Mouse (Mus musculus) heart, postnatal 10 days (tissue): ENCODE measurements around the gene Man2b1. TPM values are rescaled to one million over a fixed set of nuclear protein-coding genes. Genes with fewer than 3 reads are reported as not detected.

Experiments
- DNase-seq, 2 experiments: peaks; one replicate each; pipeline ENCODE4 v3.0.0; 2021
- intact Hi-C: fragments of 180-260 bp; cut with DNase I; formaldehyde crosslinking; loops from one replicate; pipeline ENCODE4 v1.15.1; 2025
- total RNA-seq, 2 experiments: library from RNA; stranded (reverse); gene quantifications; 2 replicates each; pipeline ENCODE4 v1.2.3; 2021

Man2b1 gene
- total RNA-seq, result 10 to 100 TPM; 32.5 to 34.6 TPM

GRCm38 (mm10) chr8:85083108-85083813, at the start of gene Man2b1:
Gene Man2b1, plus strand, starts transcription at chr8:85083270.
- intact Hi-C loops, result loop anchor here (5.0 kb wide), 2 partner anchors 214 to 324 kb away; partner anchors contain the start of genes Orc6 and Vps35
- peak; percentile 92 to 93 for DNase-seq

GRCm38 (mm10) chr8:85033867-85034266, 49.2 kb upstream of the Man2b1 start:
- DNase-seq, result no peak
- intact Hi-C loops, result no loop called here

- DNase-seq, result peak; percentile 71 to 80
- intact Hi-C loops, result no loop called here
These were observed 48.3 kb upstream of the Man2b1 start for GRCm38 (mm10) chr8:85034764-85035163.

GRCm38 (mm10) chr8:85035165-85035727, 47.8 kb upstream of the Man2b1 start:
- DNase-seq, result no peak
- intact Hi-C loops, result no loop called here

GRCm38 (mm10) chr8:85035728-85036310, 47.3 kb upstream of the Man2b1 start:
- intact Hi-C loops, result loop anchor here (1.0 kb wide), 1 partner anchor 9 kb away; no protein-coding TSS in a partner anchor
- peak; percentile 32 to 55 for DNase-seq

- intact Hi-C loops, result loop anchor here (1.0 kb wide), 1 partner anchor 9 kb away; no protein-coding TSS in a partner anchor
- no peak for DNase-seq
These were observed 46.7 kb upstream of the Man2b1 start for GRCm38 (mm10) chr8:85036381-85036717.

GRCm38 (mm10) chr8:85036718-85037365, 46.2 kb upstream of the Man2b1 start, which contains the start of gene Tnpo2:
Gene Tnpo2, plus strand, starts transcription at chr8:85036915.
- intact Hi-C loops, result loop anchor here (1.0 kb wide), 1 partner anchor 10 kb away; no protein-coding TSS in a partner anchor

GRCm38 (mm10) chr8:85037366-85037680, 45.7 kb upstream of the Man2b1 start:
- no peak for DNase-seq
- intact Hi-C loops, result no loop called here

More at GRCm38 (mm10) chr8:85036718-85037365, 46.2 kb upstream of the Man2b1 start, which contains the start of gene Tnpo2:
- DNase-seq, result peak; percentile 94 to 95

GRCm38 (mm10) chr8:85037681-85038531, 45.2 kb upstream of the Man2b1 start:
- intact Hi-C loops, result no loop called here
- peak; percentile 50 to 65 for DNase-seq

- intact Hi-C loops, result no loop called here
- DNase-seq, result no peak
These were observed 39.5 kb upstream of the Man2b1 start for GRCm38 (mm10) chr8:85043619-85044018.

GRCm38 (mm10) chr8:85057367-85057766, 25.7 kb upstream of the Man2b1 start:
- intact Hi-C loops, result no loop called here
- no peak for DNase-seq

- peak; percentile 93 to 95 for DNase-seq
- intact Hi-C loops, result no loop called here
These were observed 23.0 kb upstream of the Man2b1 start, which contains the start of gene Fbxw9 for GRCm38 (mm10) chr8:85059879-85060616. Gene Fbxw9, plus strand, starts transcription at chr8:85060055.

GRCm38 (mm10) chr8:85062603-85063002, 20.5 kb upstream of the Man2b1 start:
- intact Hi-C loops, result no loop called here
- DNase-seq, result no peak

GRCm38 (mm10) chr8:85065213-85065612, 17.9 kb upstream of the Man2b1 start:
- DNase-seq, result no peak
- intact Hi-C loops, result no loop called here

- intact Hi-C loops, result no loop called here
- DNase-seq, result no peak
These were observed 15.9 kb upstream of the Man2b1 start for GRCm38 (mm10) chr8:85067155-85067554.

GRCm38 (mm10) chr8:85067982-85068381, 15.1 kb upstream of the Man2b1 start, which contains the start of gene Gm5741:
Gene Gm5741, minus strand, starts transcription at chr8:85067982.
- intact Hi-C loops, result no loop called here
- DNase-seq, result no peak

- DNase-seq, result peak in 1 of 2 experiments; percentile 22
These were observed 12.0 kb upstream of the Man2b1 start for GRCm38 (mm10) chr8:85071041-85071440.

GRCm38 (mm10) chr8:85071514-85072281, 11.4 kb upstream of the Man2b1 start, which contains the start of gene Dhps:
Gene Dhps, plus strand, starts transcription at chr8:85071757.
- intact Hi-C loops, result no loop called here
- peak; percentile 93 to 94 for DNase-seq

More at GRCm38 (mm10) chr8:85071041-85071440, 12.0 kb upstream of the Man2b1 start:
- intact Hi-C loops, result no loop called here
